Mouse (Mus musculus): ENCODE measurements at regions not wholly inside any gene's neighbourhood (a gene's known extent, or its start where the extent isn't known, plus 50 kb on each side); places are given as distances from the start of the nearest gene placed in this dataset.

DNA sequence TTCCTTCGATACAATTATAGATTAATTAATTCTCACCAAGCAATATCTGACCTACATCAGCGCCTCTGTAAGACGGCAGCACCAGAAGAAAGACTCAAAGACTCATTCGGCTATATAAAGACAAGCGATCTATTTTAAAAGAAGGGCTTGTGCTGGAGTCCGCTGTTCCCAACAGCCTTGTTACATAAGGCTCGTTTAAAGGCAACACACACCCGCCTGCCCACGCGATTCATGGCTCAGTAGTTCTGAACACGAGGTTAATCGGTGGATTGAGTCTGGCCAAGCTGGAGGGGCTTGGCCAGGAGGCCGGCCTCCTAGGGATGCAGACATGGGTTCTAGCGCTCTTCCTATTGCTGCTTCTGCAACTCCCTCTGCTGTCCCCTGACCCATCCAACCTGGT, 306.9 kb downstream of the Mroh4 start:
- no peak overlapping the region for H3K27ac ChIP-seq (ENCODE audit: insufficient read depth, low read length)
- no peaks in the 10 kb centered on the region for H3K4me1 ChIP-seq (ENCODE audit: control insufficient read depth, insufficient read depth, insufficient read length)
- no peaks in the 10 kb centered on the region for H3K27me3 ChIP-seq (ENCODE audit: control insufficient read depth, insufficient read depth, low read length)
- no peak for DNase-seq (ENCODE audit: low read depth in 1 of 2, low spot score in 2 of 2)
- H3K4me3 ChIP-seq (ENCODE audit: extremely low read depth, insufficient read depth, insufficient read length), result no peak overlapping the region
- no peaks in the 10 kb centered on the region for H3K36me3 ChIP-seq (ENCODE audit: control insufficient read depth, insufficient read depth, low read length)
- WGBS, result 86% methylated on average over 14 of the region's 14 CpGs
- TF ChIP-seq POLR2A (IDR thresholded peaks at IDR 0.05; ENCODE audit: low read depth, low read length) (no peak), CTCF (IDR thresholded peaks at IDR 0.05; ENCODE audit: extremely low read depth, insufficient read depth, insufficient read length, insufficient replicate concordance) (no peak)

DNA sequence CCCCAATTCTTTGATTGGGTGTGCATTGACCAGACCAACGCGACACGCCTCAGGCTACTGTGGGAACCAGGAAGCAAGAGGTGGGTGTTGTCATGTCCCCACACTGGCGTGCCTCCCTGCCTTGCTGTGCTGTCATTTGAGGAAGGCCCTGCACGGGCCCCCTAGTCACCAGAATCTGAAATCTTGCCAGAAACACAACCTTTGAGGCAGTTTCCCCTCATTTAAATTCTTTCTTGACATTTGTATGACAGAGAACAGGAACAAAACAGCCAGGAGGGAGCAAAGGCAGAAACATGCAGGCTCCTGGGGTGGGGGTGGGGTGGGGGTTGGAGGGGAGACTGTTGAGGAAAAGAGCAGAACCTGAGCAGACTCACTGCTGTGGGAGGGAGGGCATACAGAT, 309.5 kb downstream of the Mroh4 start:
- Histone ChIP-seq H3K4me3 (ENCODE audit: extremely low read depth, insufficient read depth, insufficient read length) (no peak overlapping the region), H3K4me1 (ENCODE audit: control insufficient read depth, insufficient read depth, insufficient read length) (no peaks in the 10 kb centered on the region), H3K27ac (ENCODE audit: insufficient read depth, low read length) (no peak overlapping the region), H3K27me3 (ENCODE audit: control insufficient read depth, insufficient read depth, low read length) (no peaks in the 10 kb centered on the region), H3K36me3 (ENCODE audit: control insufficient read depth, insufficient read depth, low read length) (no peaks in the 10 kb centered on the region)
- no peak for TF ChIP-seq CTCF (IDR thresholded peaks at IDR 0.05; ENCODE audit: extremely low read depth, insufficient read depth, insufficient read length, insufficient replicate concordance)
- DNase-seq (ENCODE audit: low read depth in 1 of 2, low spot score in 2 of 2), result no peak
- 34% methylated on average over 5 of the region's 5 CpGs for WGBS

DNA sequence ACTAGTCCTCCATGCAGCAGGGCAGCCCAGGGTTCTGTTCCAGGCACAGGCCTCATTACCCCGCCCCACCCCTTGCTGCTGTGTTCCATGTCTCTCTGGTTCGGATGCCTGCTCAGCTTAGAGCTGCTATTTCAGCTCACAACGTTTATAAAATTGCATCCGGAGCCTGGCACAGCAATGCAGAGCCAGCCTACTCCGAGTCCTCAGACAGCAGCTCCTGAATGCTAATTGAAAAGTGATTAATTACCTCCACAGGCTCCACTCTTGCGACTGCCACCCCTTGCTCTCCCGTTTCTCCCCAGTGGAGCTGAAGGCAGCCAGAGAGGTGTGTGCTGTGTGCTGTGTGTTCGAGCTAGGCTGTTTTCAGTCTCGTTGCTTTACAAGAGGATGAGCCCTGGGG, 310.6 kb downstream of the Mroh4 start:
- Histone ChIP-seq H3K4me3 (ENCODE audit: extremely low read depth, insufficient read depth, insufficient read length) (no peak overlapping the region), H3K27ac (ENCODE audit: insufficient read depth, low read length) (no peak overlapping the region), H3K27me3 (ENCODE audit: control insufficient read depth, insufficient read depth, low read length) (no peaks in the 10 kb centered on the region), H3K36me3 (ENCODE audit: control insufficient read depth, insufficient read depth, low read length) (no peaks in the 10 kb centered on the region), H3K4me1 (ENCODE audit: control insufficient read depth, insufficient read depth, insufficient read length) (no peaks in the 10 kb centered on the region)
- WGBS, result 54% methylated on average over 9 of the region's 9 CpGs
- no peak for DNase-seq (ENCODE audit: low read depth in 1 of 2, low spot score in 2 of 2)
- TF ChIP-seq CTCF (IDR thresholded peaks at IDR 0.05; ENCODE audit: extremely low read depth, insufficient read depth, insufficient read length, insufficient replicate concordance) (no peak), POLR2A (IDR thresholded peaks at IDR 0.05; ENCODE audit: low read depth, low read length) (no peak)

DNA sequence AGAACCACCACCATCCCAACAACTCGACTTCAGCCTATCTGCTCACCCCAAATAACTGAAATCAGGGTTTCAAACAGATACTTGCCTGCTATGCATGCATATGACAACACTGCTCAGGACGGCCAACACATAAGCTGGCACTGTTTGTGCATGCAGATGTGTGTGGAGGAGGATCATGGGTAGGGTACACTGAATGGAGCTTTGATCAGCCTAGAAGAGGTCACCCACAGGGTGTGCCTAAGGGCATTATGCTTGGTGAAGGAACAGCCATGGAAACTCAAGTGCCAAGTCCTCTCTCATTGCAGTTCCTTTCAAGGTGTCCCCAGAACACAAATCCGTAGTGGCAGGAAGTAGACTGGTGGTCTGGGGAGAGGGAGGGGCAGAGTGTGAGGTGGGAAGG, 316.7 kb downstream of the Mroh4 start:
- no peaks in the 10 kb centered on the region for H3K36me3 ChIP-seq (ENCODE audit: control insufficient read depth, insufficient read depth, low read length)
- 50% methylated on average over 3 of the region's 3 CpGs for WGBS
- DNase-seq (ENCODE audit: low read depth in 1 of 2, low spot score in 2 of 2), result no peak
- no peaks in the 10 kb centered on the region for H3K4me1 ChIP-seq (ENCODE audit: control insufficient read depth, insufficient read depth, insufficient read length)
- no peak overlapping the region for H3K4me3 ChIP-seq (ENCODE audit: extremely low read depth, insufficient read depth, insufficient read length)
- TF ChIP-seq CTCF (IDR thresholded peaks at IDR 0.05; ENCODE audit: extremely low read depth, insufficient read depth, insufficient read length, insufficient replicate concordance) (no peak), POLR2A (IDR thresholded peaks at IDR 0.05; ENCODE audit: low read depth, low read length) (no peak)
- H3K27ac ChIP-seq (ENCODE audit: insufficient read depth, low read length), result no peak overlapping the region
- no peaks in the 10 kb centered on the region for H3K27me3 ChIP-seq (ENCODE audit: control insufficient read depth, insufficient read depth, low read length)

DNA sequence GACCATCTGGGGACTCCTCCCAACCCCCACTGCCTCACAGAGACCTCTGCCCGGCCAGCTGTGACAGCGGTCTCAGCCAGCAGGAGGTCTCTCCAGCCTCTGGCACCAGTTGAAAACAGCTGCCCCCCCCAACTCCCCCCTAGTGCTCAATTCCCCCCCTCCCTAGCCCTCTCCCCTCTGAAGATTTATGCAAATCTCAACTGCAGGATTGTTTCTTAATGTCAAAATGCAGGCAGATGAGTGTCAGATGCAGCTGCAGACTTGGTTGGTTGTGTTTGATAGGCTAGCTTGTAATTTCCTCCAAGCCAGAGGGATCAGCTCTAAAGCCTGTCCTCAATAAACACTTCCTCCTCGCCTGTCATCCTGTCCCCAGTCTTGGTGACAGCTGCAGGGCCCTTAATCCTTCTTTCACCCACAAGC, 317.7 kb downstream of the Mroh4 start:
- Histone ChIP-seq H3K4me1 (ENCODE audit: control insufficient read depth, insufficient read depth, insufficient read length) (no peaks in the 10 kb centered on the region), H3K27me3 (ENCODE audit: control insufficient read depth, insufficient read depth, low read length) (no peaks in the 10 kb centered on the region), H3K4me3 (ENCODE audit: extremely low read depth, insufficient read depth, insufficient read length) (no peak overlapping the region), H3K36me3 (ENCODE audit: control insufficient read depth, insufficient read depth, low read length) (no peaks in the 10 kb centered on the region), H3K27ac (ENCODE audit: insufficient read depth, low read length) (no peak overlapping the region)
- 23% methylated on average over 3 of the region's 3 CpGs for WGBS
- no peak for TF ChIP-seq CTCF (IDR thresholded peaks at IDR 0.05; ENCODE audit: extremely low read depth, insufficient read depth, insufficient read length, insufficient replicate concordance)
- no peak for TF ChIP-seq POLR2A (IDR thresholded peaks at IDR 0.05; ENCODE audit: low read depth, low read length)
- DNase-seq (ENCODE audit: low read depth in 1 of 2, low spot score in 2 of 2), result no peak

DNA sequence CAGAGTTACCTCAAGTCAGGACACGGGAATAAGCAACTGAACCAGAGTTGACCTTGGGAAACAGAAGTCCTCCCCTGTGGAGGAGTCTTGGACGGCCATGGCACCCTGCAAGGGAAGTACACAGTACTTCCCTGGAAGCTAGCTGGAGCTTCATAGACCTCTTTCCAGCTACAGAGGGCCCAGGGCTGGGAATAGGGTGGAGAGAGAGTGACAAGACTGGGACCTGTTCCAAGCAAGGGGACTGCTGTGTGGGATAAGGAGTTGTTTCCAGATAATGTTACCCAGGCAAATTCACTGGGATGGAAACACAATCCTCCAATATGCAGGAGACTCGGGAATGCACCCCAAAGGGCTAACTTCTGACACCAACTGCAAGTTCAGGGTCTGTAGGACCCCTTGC, 325.1 kb downstream of the Mroh4 start:
- TF ChIP-seq POLR2A (IDR thresholded peaks at IDR 0.05; ENCODE audit: low read depth, low read length) (no peak), CTCF (IDR thresholded peaks at IDR 0.05; ENCODE audit: extremely low read depth, insufficient read depth, insufficient read length, insufficient replicate concordance) (no peak)
- no peaks in the 10 kb centered on the region for H3K36me3 ChIP-seq (ENCODE audit: control insufficient read depth, insufficient read depth, low read length)
- no peak overlapping the region for H3K4me3 ChIP-seq (ENCODE audit: extremely low read depth, insufficient read depth, insufficient read length)
- H3K27me3 ChIP-seq (ENCODE audit: control insufficient read depth, insufficient read depth, low read length), result no peaks in the 10 kb centered on the region
- no peak for DNase-seq (ENCODE audit: low read depth in 1 of 2, low spot score in 2 of 2)
- no peaks in the 10 kb centered on the region for H3K4me1 ChIP-seq (ENCODE audit: control insufficient read depth, insufficient read depth, insufficient read length)
- H3K27ac ChIP-seq (ENCODE audit: insufficient read depth, low read length), result no peak overlapping the region
- WGBS, result 56% methylated on average over 3 of the region's 3 CpGs

DNA sequence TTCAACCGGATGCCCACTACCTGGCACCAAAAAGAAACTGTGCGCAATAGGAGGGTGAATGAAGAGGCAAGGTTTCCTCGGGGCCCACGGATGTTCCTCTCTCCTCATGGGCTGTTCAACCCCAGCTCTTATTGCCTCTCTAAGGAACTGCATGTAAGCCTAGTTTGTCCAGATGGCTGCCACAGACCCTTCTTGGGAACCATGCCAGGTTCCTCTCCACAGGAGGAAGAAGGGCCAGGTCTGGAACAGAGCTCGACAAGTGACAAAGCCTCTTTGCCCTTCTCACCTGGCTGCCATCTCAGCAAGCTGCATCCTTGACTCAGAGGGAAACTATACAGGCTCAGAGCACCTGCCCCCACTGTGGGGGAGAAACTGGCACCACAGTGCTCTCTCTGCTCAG, 329.6 kb downstream of the Mroh4 start:
- H3K27me3 ChIP-seq (ENCODE audit: control insufficient read depth, insufficient read depth, low read length), result no peaks in the 10 kb centered on the region
- no peak overlapping the region for H3K27ac ChIP-seq (ENCODE audit: insufficient read depth, low read length)
- no peak overlapping the region for H3K4me3 ChIP-seq (ENCODE audit: extremely low read depth, insufficient read depth, insufficient read length)
- TF ChIP-seq CTCF (IDR thresholded peaks at IDR 0.05; ENCODE audit: extremely low read depth, insufficient read depth, insufficient read length, insufficient replicate concordance) (no peak), POLR2A (IDR thresholded peaks at IDR 0.05; ENCODE audit: low read depth, low read length) (no peak)
- DNase-seq (ENCODE audit: low read depth in 1 of 2, low spot score in 2 of 2), result no peak
- no peaks in the 10 kb centered on the region for H3K4me1 ChIP-seq (ENCODE audit: control insufficient read depth, insufficient read depth, insufficient read length)
- no peaks in the 10 kb centered on the region for H3K36me3 ChIP-seq (ENCODE audit: control insufficient read depth, insufficient read depth, low read length)
- WGBS, result 84% methylated on average over 5 of the region's 5 CpGs

Measured in spleen, adult 2 months (tissue).